Mouse (Mus musculus) cerebellum, adult 9-10 months (tissue): ENCODE results near the gene Obox8.

Source experiments
- DNase-seq: peaks from one replicate; pipeline ENCODE4 v3.0.0; 2022

The Obox8 gene

DNA sequence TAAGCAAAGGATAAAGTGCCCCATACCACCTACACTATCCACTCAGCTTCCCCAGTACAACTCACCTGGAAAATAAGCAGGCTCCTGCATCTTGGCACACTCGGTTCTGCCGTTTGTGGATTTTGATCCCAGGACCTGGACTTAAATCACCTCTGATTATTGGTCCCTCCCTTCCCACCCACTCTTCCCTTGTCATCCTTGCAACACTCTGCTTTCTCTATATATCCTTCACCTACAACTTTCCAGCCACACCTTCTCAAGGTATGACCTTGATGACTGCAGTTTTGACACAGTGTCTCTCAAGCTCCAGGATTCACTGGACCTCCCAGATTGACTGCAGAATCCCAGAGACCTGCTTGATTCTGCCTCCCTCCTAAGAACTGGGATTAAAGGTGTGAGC is at the start of gene Obox8:
Gene Obox8 (minus strand): TSS at position 101 of the 400 bp plus-strand sequence.
- no peak for DNase-seq

- no peak for DNase-seq
These were observed 16.1 kb downstream of the Obox8 start for GRCm38 (mm10) chr7:14317209-14317608.

DNA sequence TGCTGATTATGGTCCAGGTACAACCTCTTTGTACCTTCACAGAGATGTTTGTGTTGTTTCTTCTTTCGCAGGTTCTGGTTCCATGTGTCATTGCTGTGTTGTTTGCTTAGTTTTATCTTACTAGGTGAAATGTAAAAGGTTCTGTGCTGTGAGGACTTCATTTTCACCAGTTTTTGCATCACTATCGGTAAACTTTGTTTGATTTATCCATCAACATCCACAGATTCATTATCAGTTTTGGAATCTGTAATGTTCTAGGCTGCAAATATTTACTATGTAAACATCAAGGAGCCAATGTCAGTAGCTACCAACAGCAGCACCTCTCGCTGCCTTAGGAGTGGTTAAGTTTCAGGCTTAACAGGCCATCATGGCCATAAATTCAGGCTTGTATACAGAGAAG is 24.7 kb downstream of the Obox8 start:
- no peak for DNase-seq

DNA sequence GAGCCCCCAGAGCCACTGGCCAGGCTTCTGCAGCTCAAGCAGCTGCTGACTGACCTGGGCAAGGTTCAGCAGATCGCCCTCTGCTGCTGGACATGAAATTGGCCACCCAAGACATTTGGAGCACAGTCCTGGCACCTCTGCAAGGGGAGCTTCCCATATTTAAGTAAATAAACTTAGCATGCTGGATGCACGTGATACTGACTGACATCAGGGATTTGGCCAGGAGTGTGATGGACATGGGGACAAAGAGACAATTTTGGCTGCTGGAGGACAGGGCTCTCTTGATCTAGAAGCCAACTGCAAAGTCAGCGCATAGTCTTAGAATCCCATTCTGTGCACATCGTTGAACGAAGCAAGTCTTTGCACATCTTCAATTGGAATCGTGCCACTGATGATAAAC is 25.8 kb downstream of the Obox8 start:
- DNase-seq: no peak
